Mouse (Mus musculus): ENCODE measurements around the gene Nek8.
"Not testable (repeated sequence)": the region's sequence is repeated elsewhere in the genome, so short reads cannot be mapped to it uniquely, and the experiment has no call there.

Nek8 gene

GRCm38 (mm10) chr11:78176402-78176862 is at the start of gene Nek8, which contains the start of gene Tlcd1:
TSS of gene Nek8 (minus strand) at chr11:78176675.
TSS of gene Tlcd1 (plus strand) at chr11:78176711.
- peak; percentile 93 for DNase-seq (ENCODE audit: low spot score)

GRCm38 (mm10) chr11:78223586-78223985 is 47.1 kb upstream of the Nek8 start:
- no peak for DNase-seq (ENCODE audit: low spot score)

GRCm38 (mm10) chr11:78215709-78216317 is 39.3 kb upstream of the Nek8 start:
- DNase-seq (ENCODE audit: low spot score) = no peak

- DNase-seq (ENCODE audit: low spot score) = no peak
Observed at GRCm38 (mm10) chr11:78213086-78213817, 36.8 kb upstream of the Nek8 start.

GRCm38 (mm10) chr11:78211513-78211912 is 35.0 kb upstream of the Nek8 start:
- peak; percentile 56 for DNase-seq (ENCODE audit: low spot score)

- DNase-seq (ENCODE audit: low spot score) = peak; percentile 42
Observed at GRCm38 (mm10) chr11:78210615-78211014, 34.1 kb upstream of the Nek8 start.

- no peak for DNase-seq (ENCODE audit: low spot score)
Observed at GRCm38 (mm10) chr11:78209886-78210285, 33.4 kb upstream of the Nek8 start.

- no peak for DNase-seq (ENCODE audit: low spot score)
Observed at GRCm38 (mm10) chr11:78207190-78207589, 30.7 kb upstream of the Nek8 start.

- DNase-seq (ENCODE audit: low spot score) = no peak
Observed at GRCm38 (mm10) chr11:78205361-78206206, 29.1 kb upstream of the Nek8 start.

GRCm38 (mm10) chr11:78204287-78204686 is 27.8 kb upstream of the Nek8 start:
- DNase-seq (ENCODE audit: low spot score) = no peak

- DNase-seq (ENCODE audit: low spot score) = peak; percentile 76
Observed at GRCm38 (mm10) chr11:78202372-78202771, 25.9 kb upstream of the Nek8 start.

- DNase-seq (ENCODE audit: low spot score) = no peak
Observed at GRCm38 (mm10) chr11:78195101-78195863, 18.8 kb upstream of the Nek8 start.

- no peak for DNase-seq (ENCODE audit: low spot score)
Observed at GRCm38 (mm10) chr11:78194411-78195100, 18.1 kb upstream of the Nek8 start.

GRCm38 (mm10) chr11:78193113-78193512 is 16.6 kb upstream of the Nek8 start, which contains the start of gene Proca1:
TSS of gene Proca1 (plus strand) at chr11:78193392.
- DNase-seq (ENCODE audit: low spot score) = no peak

- DNase-seq (ENCODE audit: low spot score) = no peak
Observed at GRCm38 (mm10) chr11:78190041-78190440, 13.6 kb upstream of the Nek8 start.

GRCm38 (mm10) chr11:78189234-78190040 is 13.0 kb upstream of the Nek8 start:
- DNase-seq (ENCODE audit: low spot score) = peak; percentile 68

GRCm38 (mm10) chr11:78188331-78189233 is 12.1 kb upstream of the Nek8 start, which contains the start of gene Rab34:
TSS of gene Rab34 (plus strand) at chr11:78188430.
- DNase-seq (ENCODE audit: low spot score) = peak; percentile 90

GRCm38 (mm10) chr11:78184702-78185101 is 8.2 kb upstream of the Nek8 start:
- not testable (repeated sequence) for DNase-seq (ENCODE audit: low spot score)

Data from adipocyte (in vitro differentiated cells).